Mouse (Mus musculus) lung, adult 2 months (tissue): ENCODE measurements around the gene H2-Eb1. TPM values are rescaled to one million over a fixed set of nuclear protein-coding genes. Genes with fewer than 3 reads are reported as not detected.

Experiments used
- DNase-seq: peaks from one replicate; pipeline ENCODE4 v3.0.0; 2022
- H3K4me1 ChIP-seq: fragments of 200-500 bp; 2 replicates; pipeline ENCODE4 v1.6.1; 2011; ENCODE audit warnings: low read length; ENCODE audit not compliant: control insufficient read depth, insufficient read depth
- H3K4me3 ChIP-seq: fragments of 200-500 bp; replicated peaks from 2 replicates; pipeline ENCODE3; 2011; ENCODE audit warnings: low read depth, mild to moderate bottlenecking, control low read depth, low read length; ENCODE audit errors: extremely low read depth
- CTCF ChIP-seq: fragments of 200-500 bp; IDR thresholded peaks from 2 replicates; pipeline ENCODE4 v1.5.1; 2011; ENCODE audit warnings: mild to moderate bottlenecking, low read length, control low read depth; ENCODE audit not compliant: insufficient read depth
- POLR2A ChIP-seq: fragments of 200-500 bp; IDR thresholded peaks from 2 replicates; pipeline ENCODE4 v1.6.1; 2011; ENCODE audit warnings: low read depth, mild to moderate bottlenecking, control low read depth, low read length, borderline replicate concordance; ENCODE audit errors: extremely low read depth
- WGBS: fragments of 180-500 bp; shearing (Covaris S2); methylation state at CpG from one replicate; pipeline ENCODE4 v1.1.7; 2018; 5-methylcytosine and 5-hydroxymethylcytosine counted together
- polyA plus RNA-seq: library from polyadenylated mRNA; depleted of rRNA; stranded (reverse); fragments of >200 nt; gene quantifications from 2 replicates; pipeline ENCODE4 v1.2.3, GENCODE M21; 2012; rRNA removed

Gene H2-Eb1
- 256 and 285 TPM in 2 replicates for polyA plus RNA-seq

GRCm38 (mm10) chr17:34305380-34306030 is at the start of gene H2-Eb1:
Gene H2-Eb1, plus strand, starts transcription at chr17:34305867.
- Histone ChIP-seq H3K4me1 (no peaks in the 10 kb centered on the region; the same call in 1 of the 2 replicates), H3K4me3 (peak within 1 kb of the TSS; percentile 58)
- peak; percentile 80 for DNase-seq
- TF ChIP-seq POLR2A (peak; percentile 83; the same call in 1 of the 2 replicates), CTCF (no peak)

- DNase-seq, result no peak
- WGBS, result 74% methylated on average over 5 of the region's 5 CpGs
- Histone ChIP-seq H3K4me1 (no peaks in the 10 kb centered on the region), H3K4me3 (no peak overlapping the region)
- TF ChIP-seq CTCF (no peak), POLR2A (no peak)
These were observed 49.2 kb upstream of the H2-Eb1 start for GRCm38 (mm10) chr17:34256501-34256900.

- no peak within 1 kb of the TSS for H3K4me3 ChIP-seq
- no peak for TF ChIP-seq POLR2A
- TF ChIP-seq CTCF, result no peak
These were observed 47.9 kb upstream of the H2-Eb1 start, which contains the start of gene H2-Ab1 for GRCm38 (mm10) chr17:34257594-34258375. Gene H2-Ab1, plus strand, starts transcription at chr17:34257689.

GRCm38 (mm10) chr17:34260551-34260950 is 45.1 kb upstream of the H2-Eb1 start:
- no peak for TF ChIP-seq CTCF
- no peak for TF ChIP-seq POLR2A
- no peak overlapping the region for H3K4me3 ChIP-seq
- H3K4me1 ChIP-seq, result peaks cover 4% of the 10 kb centered on the region; the same call in 1 of the 2 replicates
- WGBS, result 45% methylated on average over 5 of the region's 5 CpGs
- DNase-seq, result no peak

More at GRCm38 (mm10) chr17:34257594-34258375, 47.9 kb upstream of the H2-Eb1 start, which contains the start of gene H2-Ab1:
- 0 out of 2 replicates have a peak, but pooled peaks cover 4% of the 10 kb centered on the region for H3K4me1 ChIP-seq
- peak; percentile 83 for DNase-seq
- 60% methylated on average over 11 of the region's 11 CpGs for whole genome bisulfite sequencing

- no peak for TF ChIP-seq CTCF
- peak; percentile 35; the same call in 1 of the 2 replicates for TF ChIP-seq POLR2A
- peak; percentile 62 for DNase-seq
- 24% methylated on average over 4 of the region's 4 CpGs for WGBS
- Histone ChIP-seq H3K4me3 (no peak overlapping the region), H3K4me1 (peaks cover 4% of the 10 kb centered on the region; the same call in 1 of the 2 replicates)
These were observed 44.2 kb upstream of the H2-Eb1 start for GRCm38 (mm10) chr17:34261502-34261901.

GRCm38 (mm10) chr17:34263068-34263467 is 42.6 kb upstream of the H2-Eb1 start:
- TF ChIP-seq POLR2A, result peak; percentile 83; the same call in 1 of the 2 replicates
- TF ChIP-seq CTCF, result no peak
- peaks cover 4% of the 10 kb centered on the region; the same call in 1 of the 2 replicates for H3K4me1 ChIP-seq
- under 1% methylated on average over 8 of the region's 8 CpGs for WGBS
- peak; percentile 70 for DNase-seq
- peak overlapping the region; percentile 91 for H3K4me3 ChIP-seq

- Histone ChIP-seq H3K4me1 (peaks cover 4% of the 10 kb centered on the region; the same call in 1 of the 2 replicates), H3K4me3 (peak overlapping the region; percentile 91)
- WGBS, result 7% methylated on average over 14 of the region's 14 CpGs
- no peak for DNase-seq
- TF ChIP-seq POLR2A (0 out of 2 replicates have a peak, but pooled peaks have one; percentile 24), CTCF (peak; percentile 22; the same call in 1 of the 2 replicates)
These were observed 41.8 kb upstream of the H2-Eb1 start for GRCm38 (mm10) chr17:34263811-34264371.

- no peak for DNase-seq
- 4% methylated on average over 93 of the region's 93 CpGs for WGBS
- Histone ChIP-seq H3K4me3 (peak overlapping the region; percentile 60), H3K4me1 (peaks cover 4% of the 10 kb centered on the region; the same call in 1 of the 2 replicates)
- TF ChIP-seq CTCF (no peak), POLR2A (no peak)
These were observed 41.0 kb upstream of the H2-Eb1 start for GRCm38 (mm10) chr17:34264452-34265351.

GRCm38 (mm10) chr17:34268262-34268661 is 37.4 kb upstream of the H2-Eb1 start:
- H3K4me1 ChIP-seq, result no peaks in the 10 kb centered on the region; the same call in 1 of the 2 replicates
- no peak overlapping the region for H3K4me3 ChIP-seq
- no peak for DNase-seq
- 57% methylated on average over 2 of the region's 2 CpGs for WGBS
- no peak for TF ChIP-seq CTCF
- no peak for TF ChIP-seq POLR2A
